Mouse (Mus musculus) limb, embryonic 15.5 days (tissue): ENCODE results near the gene Gpd1l. TPM values are rescaled to one million over a fixed set of nuclear protein-coding genes. Genes with fewer than 3 reads are reported as not detected.

ENCODE experiments used
- ATAC-seq: fragments of 200-750 bp; cut with Nextera tagmentation; 2 replicates; pipeline ENCODE4 v1.8.0; 2017; ENCODE audit warnings: low read depth, moderate TSS enrichment; ENCODE audit not compliant: insufficient number of reproducible peaks, low FRiP score, low TSS enrichment
- H3K27ac ChIP-seq: fragments of 300-500 bp; sonication (generic); 2 replicates; pipeline ENCODE4 v1.5.1; 2015; ENCODE audit warnings: moderate library complexity, mild to moderate bottlenecking, inconsistent platforms
- H3K27me3 ChIP-seq: fragments of 300-500 bp; sonication (generic); 2 replicates; pipeline ENCODE4 v1.6.1; 2015; ENCODE audit warnings: inconsistent platforms
- H3K36me3 ChIP-seq: fragments of 300-500 bp; sonication (generic); 2 replicates; pipeline ENCODE4 v1.6.1; 2015; ENCODE audit warnings: inconsistent platforms
- H3K4me1 ChIP-seq: fragments of 300-500 bp; sonication (generic); 2 replicates; pipeline ENCODE4 v1.6.1; 2015; ENCODE audit warnings: inconsistent platforms
- H3K4me2 ChIP-seq: fragments of 300-500 bp; sonication (generic); 2 replicates; pipeline ENCODE4 v1.6.1; 2015; ENCODE audit warnings: mild to moderate bottlenecking, inconsistent platforms
- H3K4me3 ChIP-seq: fragments of 300-500 bp; sonication (generic); 2 replicates; pipeline ENCODE4 v1.5.1; 2015; ENCODE audit warnings: mild to moderate bottlenecking, inconsistent platforms
- H3K9ac ChIP-seq: fragments of 300-500 bp; sonication (generic); 2 replicates; pipeline ENCODE4 v1.6.1; 2015; ENCODE audit warnings: inconsistent platforms
- H3K9me3 ChIP-seq: fragments of 300-500 bp; sonication (generic); 2 replicates; pipeline ENCODE4 v1.6.1; 2016; ENCODE audit warnings: inconsistent platforms
- WGBS: fragments of 180-500 bp; shearing (Covaris S2); methylation state at CpG from one replicate; pipeline ENCODE4 v1.1.7; 2015; 5-methylcytosine and 5-hydroxymethylcytosine counted together
- polyA plus RNA-seq: library from polyadenylated mRNA; unstranded; fragments of >200 nt; fragmentation: Nextera tagmentation; extraction: Ambion mirVana; gene quantifications from 2 replicates; pipeline ENCODE4 v1.2.1, GENCODE M21; 2015

Gpd1l gene
- polyA plus RNA-seq, 1 experiment from 2014 or later, result 10.8 TPM

DNA sequence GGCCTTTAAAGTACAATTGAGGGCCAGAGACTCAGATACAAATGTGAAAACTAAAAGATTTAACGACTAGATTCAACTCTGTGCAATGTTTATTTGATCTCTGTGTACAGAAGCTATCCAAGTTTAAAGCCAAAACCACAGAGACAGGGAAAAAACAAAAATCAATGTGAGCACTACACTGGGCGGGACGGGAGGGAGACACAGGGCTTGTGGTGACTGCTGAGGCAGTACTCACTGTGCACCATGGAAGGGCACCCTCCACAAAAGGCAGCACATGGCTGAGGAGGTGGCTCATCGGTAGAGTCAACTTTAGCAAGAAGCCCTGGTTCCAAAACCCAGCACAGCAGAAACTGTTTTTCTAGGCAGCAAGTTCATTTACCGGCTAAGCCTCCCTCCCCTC, 9.3 kb downstream of the Gpd1l start:
- Histone ChIP-seq H3K9ac (no peak overlapping the region), H3K4me1 (peaks cover 5% of the 10 kb centered on the region; the same call in 1 of the 2 replicates), H3K4me3 (no peak overlapping the region), H3K27ac (no peak overlapping the region), H3K4me2 (no peak overlapping the region), H3K9me3 (no peaks in the 10 kb centered on the region), H3K36me3 (no peaks in the 10 kb centered on the region), H3K27me3 (no peaks in the 10 kb centered on the region)
- 43% methylated on average over 5 of the region's 5 CpGs for WGBS
- no peak for ATAC-seq

DNA sequence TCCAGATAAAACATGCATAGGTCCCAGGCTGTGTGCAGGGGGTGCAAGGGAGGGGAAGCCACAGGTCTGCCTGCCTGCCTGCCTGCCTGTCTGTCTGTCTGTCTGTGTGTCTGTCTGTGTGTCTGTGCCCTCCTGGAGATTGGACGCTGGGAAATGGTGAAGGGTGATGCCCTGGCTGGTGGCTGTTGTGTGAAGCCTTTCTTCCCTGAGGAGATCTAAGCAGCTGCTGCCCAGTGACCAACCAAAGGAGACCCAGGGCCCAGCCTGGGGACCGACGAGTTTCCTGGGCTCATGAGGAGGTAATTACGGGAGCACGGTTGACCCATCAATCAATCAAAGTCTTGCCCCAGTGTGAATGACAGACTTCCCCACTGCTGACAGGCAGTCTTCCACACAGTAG, 11.6 kb downstream of the Gpd1l start:
- Histone ChIP-seq H3K9ac (no peak overlapping the region), H3K27ac (no peak overlapping the region), H3K27me3 (no peaks in the 10 kb centered on the region), H3K36me3 (peaks cover 12% of the 10 kb centered on the region; the same call in 1 of the 2 replicates), H3K9me3 (no peaks in the 10 kb centered on the region), H3K4me2 (no peak overlapping the region), H3K4me3 (no peak overlapping the region), H3K4me1 (peaks cover 5% of the 10 kb centered on the region; the same call in 1 of the 2 replicates)
- 54% methylated on average over 5 of the region's 5 CpGs for WGBS
- ATAC-seq, result no peak

DNA sequence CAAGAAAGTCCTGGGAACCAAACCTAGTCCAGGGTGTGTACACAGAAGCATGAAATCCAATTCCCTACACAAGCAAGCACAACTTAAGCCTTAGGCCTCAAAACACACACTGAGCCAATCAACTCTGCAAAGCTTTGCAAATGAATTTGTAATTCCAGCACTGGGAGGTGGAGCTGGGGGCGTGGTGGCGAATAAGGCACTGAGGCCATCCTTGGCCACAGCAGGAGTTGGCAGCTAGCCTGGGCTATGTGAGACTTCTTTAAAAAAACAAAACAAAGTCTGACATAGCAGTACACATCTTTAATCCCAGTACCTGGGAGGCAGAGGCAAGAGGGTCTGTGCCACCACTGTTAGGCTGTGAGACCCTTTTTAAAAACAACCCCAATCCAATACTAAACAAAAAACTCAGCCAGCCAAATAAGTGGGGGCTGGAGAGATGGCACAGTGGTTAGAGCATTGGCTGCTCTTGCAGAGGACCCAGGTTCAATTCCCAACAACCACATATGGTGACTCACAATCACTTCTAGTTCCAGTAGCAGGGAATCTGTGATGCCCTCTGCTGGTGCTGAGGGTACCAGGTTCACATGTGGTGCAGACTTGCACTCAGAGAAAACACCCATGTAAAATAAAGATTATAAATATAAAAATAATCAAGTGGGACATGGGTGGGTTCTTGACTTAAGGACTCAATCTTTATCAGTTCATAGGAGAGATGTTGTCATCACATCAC, 12.3 kb downstream of the Gpd1l start:
- Histone ChIP-seq H3K9ac (no peak overlapping the region), H3K4me1 (peaks cover 5% of the 10 kb centered on the region; the same call in 1 of the 2 replicates), H3K36me3 (peaks cover 17% of the 10 kb centered on the region; the same call in 1 of the 2 replicates), H3K27me3 (no peaks in the 10 kb centered on the region), H3K27ac (no peak overlapping the region), H3K4me2 (no peak overlapping the region), H3K9me3 (no peaks in the 10 kb centered on the region), H3K4me3 (no peak overlapping the region)
- no peak for ATAC-seq
- WGBS, result 85% methylated on average over 2 of the region's 2 CpGs

DNA sequence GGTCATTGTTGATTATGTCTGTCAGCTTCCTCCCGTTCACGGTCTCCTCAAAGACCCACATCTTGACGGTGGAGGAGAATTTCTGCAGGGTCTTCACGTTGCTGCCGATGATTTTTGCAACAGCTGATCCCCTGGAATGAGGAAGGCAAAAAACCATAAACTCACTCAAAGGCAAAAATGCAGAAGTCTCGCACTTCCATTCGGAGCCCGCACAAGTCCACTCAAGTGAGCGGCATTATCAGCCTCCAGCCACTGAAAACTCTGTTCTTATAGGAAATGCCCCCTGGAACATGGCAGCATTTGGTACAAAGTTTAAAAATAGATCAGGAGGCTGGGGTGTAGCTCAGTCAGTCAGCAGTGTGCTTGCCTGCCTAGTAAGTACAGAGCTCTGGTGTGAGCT, 13.2 kb downstream of the Gpd1l start:
- ATAC-seq, result no peak
- no peak overlapping the region for H3K9ac ChIP-seq
- peaks cover 5% of the 10 kb centered on the region; the same call in 1 of the 2 replicates for H3K4me1 ChIP-seq
- no peak overlapping the region for H3K27ac ChIP-seq
- no peaks in the 10 kb centered on the region for H3K27me3 ChIP-seq
- H3K4me2 ChIP-seq, result no peak overlapping the region
- 72% methylated on average over 9 of the region's 9 CpGs for WGBS
- H3K9me3 ChIP-seq, result no peaks in the 10 kb centered on the region
- H3K36me3 ChIP-seq, result peaks cover 21% of the 10 kb centered on the region
- H3K4me3 ChIP-seq, result no peak overlapping the region

DNA sequence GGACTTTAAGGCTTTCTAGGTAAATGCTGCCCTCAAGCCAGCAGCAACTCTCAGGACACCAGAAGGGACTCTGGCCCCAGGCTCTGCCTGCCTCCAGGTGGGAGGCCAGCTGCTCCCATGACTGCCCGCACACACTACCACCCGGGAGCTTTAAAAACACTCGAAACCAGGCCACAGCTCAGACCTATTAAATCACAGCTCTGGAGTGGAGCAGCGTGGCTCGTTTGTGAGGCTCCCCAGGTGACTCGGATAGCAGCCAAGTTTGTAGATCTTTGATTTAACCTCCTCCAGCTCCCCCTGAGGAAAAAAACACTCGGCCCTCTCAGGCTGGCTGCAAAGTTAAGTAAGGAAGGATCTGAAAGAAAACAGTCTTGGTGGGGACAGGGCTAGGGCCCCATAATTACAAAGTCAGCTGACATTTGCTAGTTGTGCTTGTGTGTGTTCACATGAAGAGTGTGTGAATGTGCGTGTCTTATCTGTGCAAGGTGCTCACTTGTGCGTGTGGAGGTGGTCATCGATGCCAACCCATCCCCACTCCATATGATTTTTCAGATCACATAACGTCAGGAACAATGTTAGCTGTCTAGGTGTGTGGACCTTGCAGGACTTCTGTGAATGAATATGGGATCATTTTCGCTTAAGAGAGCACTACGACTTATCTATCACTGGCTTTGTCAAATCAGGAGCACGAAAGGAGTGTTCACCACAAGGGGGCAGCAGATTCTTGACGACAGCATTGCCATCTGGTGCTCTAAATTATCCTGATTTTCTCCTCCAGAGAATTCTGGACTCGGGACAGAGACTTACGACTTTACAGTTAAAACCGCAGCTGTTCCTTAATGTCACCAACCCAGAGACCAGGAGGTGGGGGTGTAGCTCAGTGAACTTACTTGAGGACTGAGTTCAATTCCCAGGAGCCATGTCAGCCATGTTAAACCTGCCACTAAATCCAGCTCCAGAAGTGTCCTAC, 20.8 kb downstream of the Gpd1l start:
- Histone ChIP-seq H3K36me3 (peaks cover 29% of the 10 kb centered on the region), H3K4me3 (no peak overlapping the region), H3K27me3 (no peaks in the 10 kb centered on the region), H3K4me2 (no peak overlapping the region), H3K9me3 (no peaks in the 10 kb centered on the region), H3K27ac (no peak overlapping the region; the same call in 1 of the 2 replicates), H3K9ac (no peak overlapping the region), H3K4me1 (peaks cover 11% of the 10 kb centered on the region)
- WGBS, result 31% methylated on average over 18 of the region's 18 CpGs
- ATAC-seq, result no peak

DNA sequence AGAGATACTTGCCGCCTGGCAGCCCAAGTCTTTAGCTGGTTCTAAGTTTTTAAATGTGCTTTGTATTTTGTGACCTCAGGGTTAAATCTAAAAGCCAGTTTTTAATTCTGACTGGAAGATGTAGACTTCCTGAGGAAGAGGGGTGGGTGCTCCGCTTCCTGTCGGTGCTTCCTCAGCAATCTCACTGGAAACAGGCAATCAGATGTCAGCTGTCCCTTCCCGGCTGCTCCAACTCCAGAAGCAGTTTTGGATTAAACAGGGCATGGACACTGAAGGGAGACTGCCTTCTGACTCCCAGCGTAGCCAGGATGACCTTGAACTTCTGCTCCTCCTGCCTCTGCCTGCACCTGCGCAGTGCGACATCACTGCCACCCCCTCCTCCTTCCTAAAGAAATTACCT, 26.3 kb downstream of the Gpd1l start:
- no peak for ATAC-seq
- no peak overlapping the region for H3K27ac ChIP-seq

DNA sequence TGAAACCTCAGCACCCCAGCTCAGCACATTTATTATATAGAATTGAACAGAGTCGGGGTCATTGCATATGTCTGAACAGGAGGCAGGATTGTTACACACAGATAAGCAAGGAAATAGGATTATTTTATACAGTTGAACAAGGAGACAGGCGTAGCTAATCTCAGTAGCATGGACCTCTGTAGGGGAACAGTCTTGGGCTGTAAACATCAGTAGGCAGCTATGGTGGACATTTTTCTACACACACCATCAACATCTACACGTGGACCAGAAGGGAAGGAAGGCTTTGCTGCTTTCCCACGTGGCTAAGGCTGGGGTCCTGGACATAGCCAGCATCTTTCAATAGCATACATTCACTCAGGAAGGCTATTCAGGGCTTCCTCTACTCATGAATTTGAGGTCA, 37.9 kb downstream of the Gpd1l start:
- H3K4me3 ChIP-seq, result no peak overlapping the region
- H3K9ac ChIP-seq, result no peak overlapping the region
- no peak overlapping the region for H3K27ac ChIP-seq
- no peaks in the 10 kb centered on the region for H3K36me3 ChIP-seq
- H3K9me3 ChIP-seq, result no peaks in the 10 kb centered on the region
- no peaks in the 10 kb centered on the region for H3K27me3 ChIP-seq
- H3K4me1 ChIP-seq, result no peaks in the 10 kb centered on the region
- 72% methylated on average over 4 of the region's 4 CpGs for WGBS
- no peak for ATAC-seq
- H3K4me2 ChIP-seq, result no peak overlapping the region

More for the DNA sequence above, 26.3 kb downstream of the Gpd1l start:
- WGBS, result 65% methylated on average over 7 of the region's 7 CpGs
- Histone ChIP-seq H3K9me3 (no peaks in the 10 kb centered on the region), H3K4me3 (no peak overlapping the region), H3K27me3 (no peaks in the 10 kb centered on the region), H3K36me3 (peaks cover 11% of the 10 kb centered on the region; the same call in 1 of the 2 replicates), H3K4me1 (peaks cover 9% of the 10 kb centered on the region; the same call in 1 of the 2 replicates), H3K9ac (no peak overlapping the region), H3K4me2 (no peak overlapping the region)

DNA sequence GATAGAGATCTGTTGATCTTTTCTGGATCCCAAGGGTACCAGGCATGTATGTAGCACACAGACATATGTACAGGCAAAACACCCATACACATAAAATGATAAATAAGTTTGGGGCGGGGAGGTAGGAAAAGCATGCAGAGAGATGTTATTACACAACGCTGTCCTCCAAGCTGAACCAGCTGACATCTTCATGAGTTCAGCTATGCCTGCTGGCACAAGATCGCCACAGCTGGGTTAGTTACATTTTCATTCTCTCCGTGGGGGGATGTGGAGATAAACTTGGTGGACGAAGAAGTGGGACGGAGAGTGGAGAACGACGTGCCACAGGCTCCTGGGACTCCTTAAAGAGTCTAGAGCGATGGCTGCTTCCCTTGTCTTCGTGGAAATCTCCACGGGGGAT, 40.8 kb downstream of the Gpd1l start:
- no peak overlapping the region for H3K27ac ChIP-seq
- ATAC-seq, result no peak
- no peaks in the 10 kb centered on the region for H3K27me3 ChIP-seq
- no peak overlapping the region for H3K9ac ChIP-seq
- no peaks in the 10 kb centered on the region for H3K4me1 ChIP-seq
- H3K36me3 ChIP-seq, result no peaks in the 10 kb centered on the region
- H3K4me2 ChIP-seq, result no peak overlapping the region
- H3K9me3 ChIP-seq, result no peaks in the 10 kb centered on the region
- WGBS, result 77% methylated on average over 11 of the region's 11 CpGs
- H3K4me3 ChIP-seq, result no peak overlapping the region

DNA sequence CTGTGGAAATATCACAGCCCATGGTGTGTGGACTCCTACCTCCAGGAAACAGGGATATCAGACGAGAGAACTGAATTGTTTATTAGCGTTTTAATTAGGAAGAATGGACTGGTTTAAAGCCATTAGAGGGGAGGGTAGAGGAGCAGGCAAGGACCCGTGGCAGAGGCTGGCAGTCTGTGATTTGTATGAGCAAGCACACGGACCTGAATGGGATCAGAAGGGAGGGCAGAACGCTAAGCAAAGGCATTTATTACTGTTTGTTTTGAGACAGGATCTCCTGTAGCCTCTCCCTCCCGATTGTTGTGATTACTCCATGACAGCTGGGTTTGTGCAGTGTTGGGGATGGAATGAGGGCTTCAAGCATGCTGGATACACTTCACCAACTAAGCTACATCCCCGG, 43.4 kb downstream of the Gpd1l start:
- no peak overlapping the region for H3K4me3 ChIP-seq
- no peak overlapping the region for H3K27ac ChIP-seq
- H3K9ac ChIP-seq, result no peak overlapping the region
- H3K27me3 ChIP-seq, result no peaks in the 10 kb centered on the region
- H3K4me1 ChIP-seq, result no peaks in the 10 kb centered on the region
- no peaks in the 10 kb centered on the region for H3K9me3 ChIP-seq
- 27% methylated on average over 7 of the region's 7 CpGs for WGBS
- no peak for ATAC-seq
- H3K4me2 ChIP-seq, result no peak overlapping the region
- no peaks in the 10 kb centered on the region for H3K36me3 ChIP-seq

DNA sequence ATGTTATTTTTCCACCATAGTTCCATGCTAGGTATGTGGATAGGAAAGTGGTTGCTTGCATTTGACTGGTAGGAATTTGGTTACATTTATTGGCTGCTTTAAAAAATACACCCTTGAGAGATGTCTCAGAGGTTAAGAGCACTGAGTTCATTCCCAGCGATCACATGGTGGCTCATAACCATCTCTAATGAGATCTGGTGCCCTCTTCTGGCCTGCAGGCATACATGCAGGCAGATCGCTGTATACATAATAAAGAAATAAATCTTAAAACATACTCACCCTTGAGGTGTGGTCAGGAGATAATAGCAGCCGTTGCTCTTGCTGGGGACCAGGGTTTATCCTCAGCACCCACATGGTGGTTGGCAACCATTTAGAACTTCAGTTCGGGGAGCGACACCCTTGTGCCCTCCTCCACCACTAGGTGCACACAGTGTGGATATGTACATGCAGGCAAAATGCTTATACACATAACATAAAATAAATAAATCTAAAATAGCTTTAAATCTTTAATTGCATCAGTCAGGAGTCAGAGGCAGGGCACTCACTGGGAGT, 44.9 kb downstream of the Gpd1l start:
- Histone ChIP-seq H3K4me1 (no peaks in the 10 kb centered on the region), H3K27ac (no peak overlapping the region), H3K4me2 (no peak overlapping the region), H3K27me3 (no peaks in the 10 kb centered on the region), H3K9me3 (no peaks in the 10 kb centered on the region), H3K36me3 (no peaks in the 10 kb centered on the region), H3K9ac (no peak overlapping the region), H3K4me3 (no peak overlapping the region)
- ATAC-seq, result no peak
- 91% methylated on average over 5 of the region's 5 CpGs for WGBS

DNA sequence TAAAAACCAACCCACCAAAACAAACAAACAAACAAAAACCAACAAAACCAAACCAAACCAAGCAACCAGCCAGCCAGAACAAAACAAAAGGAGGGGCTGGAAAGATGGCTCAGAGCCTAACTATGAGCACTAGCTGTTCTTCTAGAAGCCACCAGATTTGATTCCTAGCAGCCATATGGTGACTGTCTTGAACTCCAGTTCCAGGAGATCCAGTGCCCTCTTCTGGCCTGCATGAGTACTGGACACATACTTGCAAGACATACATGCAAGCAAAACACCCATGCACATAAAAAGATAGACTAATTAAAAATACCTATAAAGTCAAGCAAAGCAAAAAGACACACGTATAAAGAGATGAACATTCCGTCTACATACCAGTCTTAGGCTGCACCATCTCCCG, 46.1 kb downstream of the Gpd1l start:
- Histone ChIP-seq H3K9ac (no peak overlapping the region), H3K27ac (no peak overlapping the region), H3K9me3 (no peaks in the 10 kb centered on the region), H3K4me2 (no peak overlapping the region), H3K36me3 (no peaks in the 10 kb centered on the region), H3K4me1 (no peaks in the 10 kb centered on the region), H3K27me3 (no peaks in the 10 kb centered on the region), H3K4me3 (no peak overlapping the region)
- 80% methylated on average over 3 of the region's 3 CpGs for WGBS
- no peak for ATAC-seq
